Mouse (Mus musculus) liver, adult 2 months (tissue): ENCODE data around the gene Rln1. TPM values are rescaled to one million over a fixed set of nuclear protein-coding genes. Genes with fewer than 3 reads are reported as not detected.

ENCODE experiments used
- DNase-seq: peaks from one replicate; pipeline ENCODE4 v3.0.0-alpha.2; 2011; ENCODE audit warnings: low read depth, low spot score; ENCODE audit errors: extremely low read depth
- H3K27ac ChIP-seq: fragments of 200-500 bp; replicated peaks from 2 replicates; pipeline ENCODE4 v1.5.1; 2012; ENCODE audit warnings: low read depth, mild to moderate bottlenecking, control low read depth, inconsistent platforms, low read length; ENCODE audit not compliant: insufficient read depth
- H3K27me3 ChIP-seq: fragments of 200-500 bp; 2 replicates; pipeline ENCODE4 v1.6.1; 2012; ENCODE audit warnings: mild to moderate bottlenecking, moderate library complexity, low read length, inconsistent platforms; ENCODE audit not compliant: control insufficient read depth, insufficient read depth
- H3K36me3 ChIP-seq: fragments of 200-500 bp; 2 replicates; pipeline ENCODE4 v1.6.1; 2012; ENCODE audit warnings: low read length, inconsistent platforms; ENCODE audit not compliant: control insufficient read depth, insufficient read depth
- H3K4me1 ChIP-seq: fragments of 200-500 bp; 2 replicates; pipeline ENCODE4 v1.6.1; 2011; ENCODE audit warnings: low read length; ENCODE audit not compliant: control insufficient read depth, insufficient read depth
- H3K4me3 ChIP-seq: fragments of 200-500 bp; 2 replicates; pipeline ENCODE4 v1.5.1; 2011; ENCODE audit warnings: low read depth, mild to moderate bottlenecking, control low read depth, low read length, moderate library complexity; ENCODE audit not compliant: insufficient read depth
- H3K79me2 ChIP-seq: fragments of 200-500 bp; 2 replicates; pipeline ENCODE4 v1.6.1; 2012; ENCODE audit warnings: inconsistent platforms, mild to moderate bottlenecking, low read length, moderate library complexity; ENCODE audit not compliant: control insufficient read depth, insufficient read depth
- H3K9ac ChIP-seq: fragments of 200-500 bp; 2 replicates; pipeline ENCODE4 v1.6.1; 2012; ENCODE audit warnings: low read depth, mild to moderate bottlenecking, control low read depth, inconsistent platforms, low read length
- CTCF ChIP-seq: fragments of 200-500 bp; IDR thresholded peaks from 2 replicates; pipeline ENCODE4 v1.5.1; 2011; ENCODE audit warnings: low read depth, low read length, control low read depth
- POLR2A ChIP-seq: fragments of 200-500 bp; IDR thresholded peaks from 2 replicates; pipeline ENCODE4 v1.6.1; 2011; ENCODE audit warnings: low read length, control low read depth; ENCODE audit not compliant: insufficient read depth; ENCODE audit errors: extremely low read depth
- WGBS: fragments of 180-500 bp; shearing (Covaris S2); methylation state at CpG from one replicate; pipeline ENCODE4 v1.1.7; 2018; 5-methylcytosine and 5-hydroxymethylcytosine counted together
- polyA plus RNA-seq: library from polyadenylated mRNA; depleted of rRNA; stranded (reverse); fragments of >200 nt; gene quantifications from 2 replicates; pipeline ENCODE4 v1.2.3, GENCODE M21; 2012
- total RNA-seq: library from RNA; depleted of rRNA; stranded (reverse); fragments of >200 nt; gene quantifications from 2 replicates; pipeline ENCODE4 v1.2.3, GENCODE M21; 2014

The Rln1 gene
- total and polyA plus RNA-seq, 2 experiments: not detected

DNA sequence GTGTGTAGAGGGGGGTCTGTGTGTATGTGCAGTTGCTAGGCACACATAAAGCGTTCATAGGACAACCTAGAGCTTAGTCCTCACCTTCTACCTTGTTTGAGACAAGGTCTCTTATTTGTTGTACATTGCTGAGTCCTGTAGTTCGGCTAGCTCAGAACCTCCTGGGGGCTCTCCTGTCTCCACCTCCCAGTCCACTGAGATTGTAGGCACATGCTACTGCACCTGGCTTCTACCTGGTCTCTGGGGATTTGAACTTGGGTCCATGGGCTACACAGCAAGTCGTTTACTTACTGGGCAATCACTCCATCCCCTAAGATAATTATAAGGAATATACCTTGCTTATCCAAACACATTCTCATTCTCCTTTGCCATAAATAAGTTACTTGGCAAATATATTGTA is 38.2 kb upstream of the Rln1 start:
- H3K27ac ChIP-seq: no peak overlapping the region
- 50% methylated on average over 3 of the region's 3 CpGs for WGBS
- H3K4me1 ChIP-seq: peaks cover 8% of the 10 kb centered on the region

DNA sequence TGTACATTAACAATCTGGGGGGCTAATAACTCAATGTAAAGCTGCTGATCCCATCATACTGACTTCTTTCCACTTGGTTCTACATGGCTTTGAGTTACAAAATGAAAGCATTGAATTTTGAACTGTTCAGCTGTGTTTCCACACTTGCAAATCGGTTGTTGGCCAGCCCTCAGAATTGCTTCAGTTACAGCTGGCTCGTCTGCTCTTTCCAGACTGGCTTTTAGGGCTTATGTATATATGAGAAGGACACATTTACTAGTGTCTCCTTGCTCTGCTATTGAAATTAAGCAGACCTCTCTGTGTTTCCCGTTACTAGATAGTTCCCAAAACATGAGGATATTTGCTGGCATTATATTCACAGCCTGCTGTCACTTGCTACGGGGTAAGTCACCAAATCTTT is 37.7 kb upstream of the Rln1 start:
- peak overlapping the region; percentile 73 for H3K4me3 ChIP-seq
- H3K79me2 ChIP-seq: no peaks in the 10 kb centered on the region
- H3K27me3 ChIP-seq: no peaks in the 10 kb centered on the region
- DNase-seq: peak; percentile 82
- peak overlapping the region; percentile 31; the same call in 1 of the 2 replicates for H3K9ac ChIP-seq
- WGBS: 5% methylated on average over 4 of the region's 4 CpGs
- no peaks in the 10 kb centered on the region; the same call in 1 of the 2 replicates for H3K36me3 ChIP-seq
- TF ChIP-seq CTCF (no peak), POLR2A (no peak)
- H3K27ac ChIP-seq: 0 out of 2 replicates have a peak overlapping the region, but pooled peaks have one; percentile 25
- peaks cover 8% of the 10 kb centered on the region for H3K4me1 ChIP-seq

More for the DNA sequence above, 38.2 kb upstream of the Rln1 start:
- H3K36me3 ChIP-seq: no peaks in the 10 kb centered on the region; the same call in 1 of the 2 replicates
- H3K4me3 ChIP-seq: no peak overlapping the region
- H3K9ac ChIP-seq: no peak overlapping the region
- no peak for TF ChIP-seq CTCF
- no peaks in the 10 kb centered on the region for H3K27me3 ChIP-seq
- H3K79me2 ChIP-seq: no peaks in the 10 kb centered on the region
- DNase-seq: no peak

- peak overlapping the region; percentile 73 for H3K4me3 ChIP-seq
- DNase-seq: peak; percentile 71
- TF ChIP-seq CTCF (no peak), POLR2A (no peak)
- peak overlapping the region; percentile 85 for H3K9ac ChIP-seq
- peak overlapping the region; percentile 90 for H3K27ac ChIP-seq
- WGBS: 27% methylated on average over 18 of the region's 18 CpGs
- H3K79me2 ChIP-seq: no peaks in the 10 kb centered on the region
- no peaks in the 10 kb centered on the region for H3K27me3 ChIP-seq
- H3K4me1 ChIP-seq: peaks cover 8% of the 10 kb centered on the region
- no peaks in the 10 kb centered on the region for H3K36me3 ChIP-seq
Observed at GRCm38 (mm10) chr19:29371284-29372081, 37.0 kb upstream of the Rln1 start.

GRCm38 (mm10) chr19:29370545-29371283 is 36.2 kb upstream of the Rln1 start:
- DNase-seq: no peak
- H3K27ac ChIP-seq: no peak overlapping the region
- H3K9ac ChIP-seq: no peak overlapping the region
- no peaks in the 10 kb centered on the region for H3K27me3 ChIP-seq
- 91% methylated on average over 7 of the region's 7 CpGs for WGBS
- H3K36me3 ChIP-seq: no peaks in the 10 kb centered on the region
- no peaks in the 10 kb centered on the region for H3K79me2 ChIP-seq
- no peak for TF ChIP-seq CTCF
- peaks cover 8% of the 10 kb centered on the region for H3K4me1 ChIP-seq
- no peak overlapping the region for H3K4me3 ChIP-seq

- Histone ChIP-seq H3K79me2 (no peaks in the 10 kb centered on the region), H3K27me3 (no peaks in the 10 kb centered on the region), H3K27ac (no peak overlapping the region), H3K36me3 (no peaks in the 10 kb centered on the region), H3K9ac (no peak overlapping the region), H3K4me3 (no peak overlapping the region), H3K4me1 (peaks cover 8% of the 10 kb centered on the region)
- peak; percentile 71 for DNase-seq
- 0 out of 2 replicates have a peak, but pooled peaks have one; percentile 6 for TF ChIP-seq CTCF
- no peak for TF ChIP-seq POLR2A
- 26% methylated on average over 12 of the region's 12 CpGs for WGBS
Observed at GRCm38 (mm10) chr19:29370112-29370511, 35.6 kb upstream of the Rln1 start.
